Mouse (Mus musculus) ES-Bruce4 (cell line): ENCODE measurements around the gene Olfr1029. TPM values are rescaled to one million over a fixed set of nuclear protein-coding genes. Genes with fewer than 3 reads are reported as not detected.
"Not testable (repeated sequence)": the region's sequence is repeated elsewhere in the genome, so short reads cannot be mapped to it uniquely, and the experiment has no call there.

Experiments used
- H3K27ac ChIP-seq: 2 replicates; pipeline ENCODE4 v1.5.1; 2012; ENCODE audit warnings: low read length, inconsistent platforms; ENCODE audit not compliant: insufficient read depth
- H3K27me3 ChIP-seq: 2 replicates; pipeline ENCODE4 v1.6.1; 2012; ENCODE audit warnings: mild to moderate bottlenecking, low read length, inconsistent platforms; ENCODE audit not compliant: control insufficient read depth, poor library complexity, insufficient read depth, severe bottlenecking
- H3K36me3 ChIP-seq: 2 replicates; pipeline ENCODE4 v1.6.1; 2012; ENCODE audit warnings: inconsistent platforms, mild to moderate bottlenecking, low read length, moderate library complexity; ENCODE audit not compliant: control insufficient read depth, poor library complexity, insufficient read depth, severe bottlenecking
- H3K4me1 ChIP-seq: one replicate; pipeline ENCODE4 v1.8.1; 2011; ENCODE audit warnings: low read length; ENCODE audit not compliant: control insufficient read depth, insufficient read depth
- H3K4me3 ChIP-seq: 2 replicates; pipeline ENCODE4 v1.5.1; 2011; ENCODE audit warnings: low read depth, mild to moderate bottlenecking, low read length
- H3K9ac ChIP-seq: 2 replicates; pipeline ENCODE4 v1.6.1; 2012; ENCODE audit warnings: low read depth, mild to moderate bottlenecking, inconsistent platforms; ENCODE audit not compliant: poor library complexity, severe bottlenecking
- H3K9me3 ChIP-seq: replicated peaks from 2 replicates; pipeline ENCODE4 v1.6.1; 2012; ENCODE audit warnings: mild to moderate bottlenecking, low read length, inconsistent platforms; ENCODE audit not compliant: control insufficient read depth, poor library complexity, insufficient read depth, severe bottlenecking
- CTCF ChIP-seq: IDR thresholded peaks from one replicate; pipeline ENCODE4 v1.8.1; 2011; ENCODE audit warnings: low read depth, low read length
- EP300 ChIP-seq: IDR thresholded peaks from 2 replicates; pipeline ENCODE4 v1.6.1; 2011; ENCODE audit warnings: low read depth, low read length; ENCODE audit not compliant: insufficient read depth
- POLR2A ChIP-seq: IDR thresholded peaks from one replicate; pipeline ENCODE4 v1.8.1; 2011; ENCODE audit warnings: low read length; ENCODE audit not compliant: insufficient read depth
- polyA plus RNA-seq: library from polyadenylated mRNA; stranded (reverse); fragments of >200 nt; gene quantifications from 2 replicates; pipeline ENCODE4 v1.2.4, GENCODE M21; 2011; ENCODE audit warnings: low read depth; ENCODE audit not compliant: missing spikeins, insufficient read depth, insufficient read length

The Olfr1029 gene
- not detected in 2 replicates for polyA plus RNA-seq

DNA sequence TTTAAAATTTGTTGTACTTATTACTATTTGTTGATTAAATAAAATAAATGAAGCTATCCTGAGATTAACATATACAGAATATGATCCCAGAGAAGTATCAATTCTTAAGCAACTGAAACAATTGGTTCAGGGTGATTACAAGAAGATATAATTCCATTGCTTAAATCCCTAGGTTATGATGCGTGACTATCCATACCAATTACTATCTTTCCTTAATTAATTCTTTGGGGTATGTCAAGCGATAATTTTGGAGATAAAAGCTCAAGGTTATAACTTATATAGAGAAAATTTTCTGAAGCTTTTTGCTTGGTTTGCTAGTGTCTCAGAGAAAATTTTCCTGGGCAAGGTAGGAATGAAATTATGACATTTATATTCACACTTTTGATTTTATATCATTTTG, at the start of gene Olfr1029:
TSS of gene Olfr1029 (plus strand) at position 301 of the 400 bp plus-strand sequence.
- Histone ChIP-seq H3K9ac (no peak within 1 kb of the TSS), H3K4me3 (no peak within 1 kb of the TSS), H3K36me3 (no peaks in the 10 kb centered on the region), H3K27ac (no peak within 1 kb of the TSS), H3K9me3 (no peaks in the 10 kb centered on the region), H3K4me1 (no peaks in the 10 kb centered on the region), H3K27me3 (no peaks in the 10 kb centered on the region)
- TF ChIP-seq EP300, result no peak
- TF ChIP-seq CTCF, result no peak
- TF ChIP-seq POLR2A, result no peak

DNA sequence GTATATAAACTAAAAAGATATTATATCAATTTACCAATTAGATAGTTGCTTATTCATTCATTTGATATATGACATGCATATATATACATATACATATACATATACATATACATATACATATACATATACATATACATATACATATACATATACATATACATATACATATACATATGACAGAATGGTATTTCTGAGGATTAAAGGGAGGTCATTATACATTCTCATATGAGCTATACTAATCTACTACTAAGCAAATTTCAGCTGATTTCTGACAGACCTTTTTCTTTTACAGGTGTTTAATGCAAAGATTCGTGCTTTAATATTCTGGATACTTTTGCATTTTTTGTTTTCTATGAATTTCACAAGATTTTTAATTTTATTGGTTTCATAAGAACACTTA, 23.6 kb upstream of the Olfr1029 start, which contains the start of gene Olfr1028:
TSS of gene Olfr1028 (plus strand) at position 301 of the 400 bp plus-strand sequence.
- no peaks in the 10 kb centered on the region for H3K36me3 ChIP-seq

GRCm38 (mm10) chr2:85978976-85979375, 5.3 kb downstream of the Olfr1029 start, which contains the start of gene Olfr1030:
Olfr1030 (plus strand) TSS chr2:85979276.
- Histone ChIP-seq H3K9ac (no peak within 1 kb of the TSS), H3K36me3 (no peaks in the 10 kb centered on the region), H3K9me3 (no peaks in the 10 kb centered on the region), H3K4me3 (no peak within 1 kb of the TSS), H3K4me1 (no peaks in the 10 kb centered on the region), H3K27ac (no peak within 1 kb of the TSS), H3K27me3 (no peaks in the 10 kb centered on the region)
- TF ChIP-seq EP300, result no peak
- no peak for TF ChIP-seq CTCF
- TF ChIP-seq POLR2A, result no peak

More for the DNA sequence above, 23.6 kb upstream of the Olfr1029 start, which contains the start of gene Olfr1028:
- H3K27ac ChIP-seq, result no peak within 1 kb of the TSS
- no peak within 1 kb of the TSS for H3K4me3 ChIP-seq
- no peak within 1 kb of the TSS for H3K9ac ChIP-seq
- H3K4me1 ChIP-seq, result no peaks in the 10 kb centered on the region
- no peaks in the 10 kb centered on the region for H3K27me3 ChIP-seq
- TF ChIP-seq EP300, result no peak
- TF ChIP-seq POLR2A, result no peak
- TF ChIP-seq CTCF, result no peak
- no peaks in the 10 kb centered on the region for H3K9me3 ChIP-seq

GRCm38 (mm10) chr2:85990004-85990403, 16.3 kb downstream of the Olfr1029 start, which contains the start of gene Olfr1031:
Olfr1031 (plus strand) TSS chr2:85990304.
- Histone ChIP-seq H3K36me3 (no peaks in the 10 kb centered on the region), H3K27me3 (no peaks in the 10 kb centered on the region), H3K9ac (no peak within 1 kb of the TSS), H3K4me3 (no peak within 1 kb of the TSS), H3K9me3 (no peaks in the 10 kb centered on the region), H3K27ac (no peak within 1 kb of the TSS), H3K4me1 (no peaks in the 10 kb centered on the region)
- TF ChIP-seq CTCF (no peak), EP300 (no peak), POLR2A (no peak)

GRCm38 (mm10) chr2:86005240-86005639, 31.5 kb downstream of the Olfr1029 start, which contains the start of gene Olfr1032:
Olfr1032 (plus strand) TSS chr2:86005540.
- no peaks in the 10 kb centered on the region for H3K9me3 ChIP-seq
- no peaks in the 10 kb centered on the region for H3K36me3 ChIP-seq
- H3K9ac ChIP-seq, result no peak within 1 kb of the TSS
- no peaks in the 10 kb centered on the region for H3K27me3 ChIP-seq
- TF ChIP-seq EP300, result no peak
- no peak for TF ChIP-seq CTCF
- TF ChIP-seq POLR2A, result no peak
- no peak within 1 kb of the TSS for H3K27ac ChIP-seq
- no peak within 1 kb of the TSS for H3K4me3 ChIP-seq
- no peaks in the 10 kb centered on the region for H3K4me1 ChIP-seq

DNA sequence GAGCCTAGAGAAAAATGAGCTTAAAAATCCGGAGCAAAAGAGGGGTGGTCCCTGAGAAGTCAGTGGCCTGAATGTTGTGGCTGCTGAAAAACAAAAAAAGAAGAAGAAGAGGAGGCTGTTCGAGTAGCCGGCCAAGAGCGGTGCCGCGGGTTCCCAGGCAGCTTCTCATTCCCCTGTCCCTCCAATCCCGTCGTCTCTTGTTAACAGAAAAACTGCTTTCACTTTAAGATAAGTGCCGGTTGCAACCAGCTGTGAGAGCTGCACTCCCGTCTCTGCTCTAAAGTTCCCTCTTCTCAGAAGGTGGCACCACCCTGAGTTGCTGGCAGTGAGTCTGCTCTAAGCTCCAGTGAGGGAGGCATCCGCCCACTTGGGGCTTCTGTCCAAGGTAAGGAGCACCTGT, 46.7 kb downstream of the Olfr1029 start, which contains the start of gene Olfr1033:
TSS of gene Olfr1033 (plus strand) at position 228 of the 400 bp plus-strand sequence.
- not testable (repeated sequence) for H3K4me3 ChIP-seq, H3K36me3 ChIP-seq, H3K9ac ChIP-seq, H3K27me3 ChIP-seq, H3K27ac ChIP-seq, H3K9me3 ChIP-seq, H3K4me1 ChIP-seq

DNA sequence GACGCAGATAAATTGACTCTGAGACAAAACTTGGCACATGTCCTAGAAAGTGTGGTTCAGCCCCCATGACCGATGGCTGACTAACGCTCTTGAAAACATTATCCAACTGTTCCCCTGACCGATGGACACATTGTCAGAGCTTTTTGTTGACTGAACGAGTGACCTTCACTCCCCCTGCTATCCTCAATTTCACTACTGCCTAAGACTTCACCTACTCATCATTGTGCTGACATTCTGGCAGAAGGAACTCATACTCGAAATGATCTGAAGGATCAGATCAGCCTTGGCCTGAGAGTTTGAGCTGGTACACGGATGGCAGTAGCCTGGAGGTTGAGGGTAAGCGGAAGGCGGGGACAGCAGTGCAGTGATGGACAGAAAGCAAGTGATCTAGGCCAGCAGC, 47.8 kb downstream of the Olfr1029 start:
- not testable (repeated sequence) for H3K27ac ChIP-seq, H3K27me3 ChIP-seq, H3K9ac ChIP-seq, H3K36me3 ChIP-seq, H3K9me3 ChIP-seq, H3K4me3 ChIP-seq, H3K4me1 ChIP-seq
